8 mouse cellular contexts compared by ENCODE assay signal in the genomic region with DNA sequence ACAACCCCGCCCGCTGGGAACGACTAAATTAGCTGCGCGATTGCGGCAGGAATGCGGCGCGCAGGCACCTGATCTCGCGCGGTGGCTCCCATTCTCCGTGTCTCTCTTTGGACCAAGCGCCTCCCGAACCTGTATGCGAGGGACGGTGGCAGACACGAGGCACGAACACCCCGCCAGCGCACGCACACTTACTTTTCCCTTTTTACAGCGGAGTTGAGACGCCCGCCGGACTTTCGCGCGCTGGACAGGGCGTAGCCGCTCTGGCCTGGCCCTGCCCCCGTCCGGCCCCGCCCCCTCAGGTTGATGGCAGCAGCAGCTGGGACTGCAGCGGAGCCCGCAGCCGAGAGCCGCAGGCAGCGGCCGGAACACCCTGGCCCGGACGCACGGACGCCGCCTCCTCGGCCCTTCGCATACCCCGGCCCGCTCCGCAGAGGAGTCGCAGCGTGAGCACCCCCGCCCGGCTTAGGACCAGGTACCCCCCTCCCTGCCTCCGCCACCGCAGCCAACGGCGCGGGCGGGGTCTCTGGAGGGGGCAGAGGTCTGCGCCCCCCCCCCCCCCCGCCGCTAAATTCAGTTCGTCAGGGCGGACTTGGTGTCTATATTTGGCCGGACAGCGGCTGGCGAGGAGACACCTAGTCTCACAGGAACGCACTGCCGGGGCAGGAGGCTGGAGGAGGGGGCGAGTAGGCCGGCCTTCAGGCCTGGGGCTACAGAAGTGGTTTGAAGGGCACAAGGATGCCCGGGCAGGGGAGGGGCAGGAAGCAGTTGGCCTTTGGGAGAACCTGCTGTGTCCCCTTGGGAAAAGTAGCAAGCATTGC. TPM values are rescaled to one million over a fixed set of nuclear protein-coding genes. Genes with fewer than 3 reads are reported as not detected.
DNase-seq lines count a peak whose midpoint lies in the region; ATAC-seq lines count a peak whose summit lies in the region.

A gene (plus strand): TSS at position 129 of the 818 bp plus-strand sequence.

- DNase-seq in cerebellum, adult 9-11 months, result peak; percentile 58
- no peak for DNase-seq in cerebellum, adult 9-10 months
- peak; percentile 88 to 92 for DNase-seq in adrenal gland, postnatal 36 days
- DNase-seq in forelimb bud, embryonic 11.5 days (ENCODE audit: low read depth, low spot score), result peak; percentile 24
- peak; percentile 82 for DNase-seq in limb, embryonic 10.5 days (ENCODE audit: low spot score)
- peak; percentile 79 for DNase-seq in midbrain, embryonic 10.5 days (ENCODE audit: low spot score)

- H3K9me3 ChIP-seq in hindbrain, embryonic 13.5 days, result no peaks in the 10 kb centered on the region
- H3K9me3 ChIP-seq in limb, embryonic 10.5 days (replicated peaks), result no peaks in the 10 kb centered on the region
- no peaks in the 10 kb centered on the region for H3K9me3 ChIP-seq in midbrain, embryonic 10.5 days (replicated peaks)
- no peaks in the 10 kb centered on the region for H3K9me3 ChIP-seq in stomach, embryonic 15.5 days

- WGBS in hindbrain, embryonic 13.5 days, result 0% methylated on average over 64 of the region's 73 CpGs
- WGBS in limb, embryonic 10.5 days, result under 1% methylated on average over 73 of the region's 73 CpGs
- under 1% methylated on average over 73 of the region's 73 CpGs for WGBS in midbrain, embryonic 10.5 days
- WGBS in stomach, embryonic 15.5 days, result under 1% methylated on average over 55 of the region's 73 CpGs

- peak within 1 kb of the TSS; percentile 58 for H3K4me3 ChIP-seq in hindbrain, embryonic 13.5 days
- peak within 1 kb of the TSS; percentile 71 for H3K4me3 ChIP-seq in limb, embryonic 10.5 days
- peak within 1 kb of the TSS; percentile 69 for H3K4me3 ChIP-seq in midbrain, embryonic 10.5 days
- H3K4me3 ChIP-seq in stomach, embryonic 15.5 days (replicated peaks), result peak within 1 kb of the TSS; percentile 52

- peaks cover 78% of the 10 kb centered on the region for H3K27me3 ChIP-seq in hindbrain, embryonic 13.5 days
- H3K27me3 ChIP-seq in limb, embryonic 10.5 days (ENCODE audit: low read depth, poor library complexity, severe bottlenecking), result peaks cover 76% of the 10 kb centered on the region
- H3K27me3 ChIP-seq in midbrain, embryonic 10.5 days (ENCODE audit: low read depth, poor library complexity, severe bottlenecking), result peaks cover 83% of the 10 kb centered on the region
- peaks cover 48% of the 10 kb centered on the region for H3K27me3 ChIP-seq in stomach, embryonic 15.5 days (replicated peaks)

- H3K27ac ChIP-seq in hindbrain, embryonic 13.5 days, result no peak within 1 kb of the TSS
- peak within 1 kb of the TSS; percentile 71 for H3K27ac ChIP-seq in limb, embryonic 10.5 days
- peak within 1 kb of the TSS; percentile 73 for H3K27ac ChIP-seq in midbrain, embryonic 10.5 days (replicated peaks)
- no peak within 1 kb of the TSS for H3K27ac ChIP-seq in stomach, embryonic 15.5 days

- H3K36me3 ChIP-seq in hindbrain, embryonic 13.5 days, result peaks cover 4% of the 10 kb centered on the region; the same call in 1 of the 2 replicates
- H3K36me3 ChIP-seq in limb, embryonic 10.5 days, result no peaks in the 10 kb centered on the region
- no peaks in the 10 kb centered on the region for H3K36me3 ChIP-seq in midbrain, embryonic 10.5 days
- H3K36me3 ChIP-seq in stomach, embryonic 15.5 days, result no peaks in the 10 kb centered on the region

- H3K4me1 ChIP-seq in hindbrain, embryonic 13.5 days (replicated peaks), result peaks cover 21% of the 10 kb centered on the region
- peaks cover 26% of the 10 kb centered on the region for H3K4me1 ChIP-seq in limb, embryonic 10.5 days
- peaks cover 29% of the 10 kb centered on the region for H3K4me1 ChIP-seq in midbrain, embryonic 10.5 days
- H3K4me1 ChIP-seq in stomach, embryonic 15.5 days, result peaks cover 18% of the 10 kb centered on the region

- peak; percentile 35; the same call in 1 of the 2 replicates for ATAC-seq in hindbrain, embryonic 13.5 days (ENCODE audit: low FRiP score)
- ATAC-seq in stomach, embryonic 15.5 days (ENCODE audit: insufficient read depth, low FRiP score, low read depth), result peak; percentile 75

- H3K4me2 ChIP-seq in hindbrain, embryonic 13.5 days, result peak within 1 kb of the TSS; percentile 99
- peak within 1 kb of the TSS; percentile 98 for H3K4me2 ChIP-seq in stomach, embryonic 15.5 days

- H3K9ac ChIP-seq in hindbrain, embryonic 13.5 days, result peak within 1 kb of the TSS; percentile 77
- no peak within 1 kb of the TSS; the same call in 1 of the 2 replicates for H3K9ac ChIP-seq in stomach, embryonic 15.5 days

RNA-seq across cellular contexts. Expression of the gene that starts here (rescaled TPM):
- total RNA-seq in adrenal gland, postnatal 36 days (2021), result 1 to 10 TPM in 1 of 2 experiments, under 1 TPM in 1; 0.96 to 1.7 TPM
- polyA plus RNA-seq in hindbrain, embryonic 13.5 days (2015; fragmentation: Nextera tagmentation; extraction: Ambion mirVana), result 0.12 and 0.19 TPM in 2 replicates
- polyA plus RNA-seq in limb, embryonic 10.5 days (2016; fragmentation: Nextera tagmentation; extraction: Ambion mirVana), result 0.15 TPM in 1 of 2 replicates, not detected in the other
- not detected in 2 replicates for polyA plus RNA-seq in midbrain, embryonic 10.5 days (2016; fragmentation: Nextera tagmentation; extraction: Ambion mirVana)
- 0.17 and 0.18 TPM in 2 replicates for polyA plus RNA-seq in stomach, embryonic 15.5 days (2015; fragmentation: Nextera tagmentation; extraction: Ambion mirVana)

Comparison
In these comparisons a context has a peak if more than half of its experiments do, and no peak if none do; other contexts are left out.
1. Peak in ATAC-seq, H3K4me3 ChIP-seq, H3K9ac ChIP-seq and H3K4me2 ChIP-seq in hindbrain, embryonic 13.5 days; RNA of the gene not detected or under 1 TPM.
2. Peak in DNase-seq, H3K4me3 ChIP-seq and H3K27ac ChIP-seq in limb, embryonic 10.5 days; RNA of the gene not detected or under 1 TPM.
3. Peak in DNase-seq, H3K4me3 ChIP-seq and H3K27ac ChIP-seq in midbrain, embryonic 10.5 days; RNA of the gene not detected or under 1 TPM.
4. Peak in ATAC-seq, H3K4me3 ChIP-seq and H3K4me2 ChIP-seq in stomach, embryonic 15.5 days; RNA of the gene not detected or under 1 TPM.